Mouse (Mus musculus) MEL (cell line): Measurements from ENCODE around the gene Ear6. TPM values are rescaled to one million over a fixed set of nuclear protein-coding genes. Genes with fewer than 3 reads are reported as not detected.

ENCODE experiments used
- DNase-seq: peaks from one replicate; pipeline ENCODE4 v3.0.0; 2011; ENCODE audit warnings: low read depth, low spot score
- H3K27ac ChIP-seq: 2 replicates; pipeline ENCODE4 v1.5.1; 2012; ENCODE audit warnings: low read depth, mild to moderate bottlenecking, control low read depth, low read length, moderate library complexity; ENCODE audit not compliant: control insufficient read depth
- H3K27me3 ChIP-seq, 2 experiments: fragments of 150-350 bp in 1 of 2; sonication (generic) in 1 of 2; 2 replicates each; pipeline ENCODE4 v1.6.1; 2012; ENCODE audit warnings: low read length in 2 of 2, mild to moderate bottlenecking in 2 of 2, improper control_type of control experiment in 1 of 2, moderate library complexity in 1 of 2; ENCODE audit not compliant: insufficient read depth in 2 of 2, control insufficient read depth in 1 of 2
- H3K36me3 ChIP-seq, 2 experiments: 2 replicates each; pipeline ENCODE4 v1.6.1; 2012 to 2014; ENCODE audit warnings: low read length in 2 of 2, improper control_type of control experiment in 1 of 2, inconsistent platforms in 1 of 2, mild to moderate bottlenecking in 1 of 2; ENCODE audit not compliant: insufficient read depth in 2 of 2, control insufficient read depth in 1 of 2
- H3K4me1 ChIP-seq, 2 experiments: fragments of 150-350 bp in 1 of 2; sonication (generic) in 1 of 2; 2 replicates each; pipeline ENCODE4 v1.6.1; 2012; ENCODE audit warnings: low read length in 2 of 2, improper control_type of control experiment in 1 of 2, mild to moderate bottlenecking in 1 of 2; ENCODE audit not compliant: insufficient read depth in 2 of 2, control insufficient read depth in 1 of 2
- H3K4me3 ChIP-seq, 2 experiments: fragments of 150-350 bp in 1 of 2; sonication (generic) in 1 of 2; 2 replicates each; pipeline ENCODE4 v1.5.1; 2012; ENCODE audit warnings: low read depth in 2 of 2, low read length in 2 of 2, mild to moderate bottlenecking in 2 of 2, moderate library complexity in 2 of 2, control low read depth in 1 of 2, improper control_type of control experiment in 1 of 2; ENCODE audit not compliant: control insufficient read depth in 1 of 2, insufficient read depth in 1 of 2
- H3K79me2 ChIP-seq: 2 replicates; pipeline ENCODE4 v1.6.1; 2012; ENCODE audit warnings: mild to moderate bottlenecking, low read length, moderate library complexity; ENCODE audit not compliant: control insufficient read depth, poor library complexity, insufficient read depth
- H3K9ac ChIP-seq: 2 replicates; pipeline ENCODE4 v1.6.1; 2012; ENCODE audit warnings: low read depth, mild to moderate bottlenecking, control low read depth, low read length, moderate library complexity; ENCODE audit not compliant: control insufficient read depth, poor library complexity, severe bottlenecking
- H3K9me3 ChIP-seq: fragments of 150-350 bp; sonication (generic); replicated peaks from 2 replicates; pipeline ENCODE4 v1.6.1; 2012; ENCODE audit warnings: mild to moderate bottlenecking, low read length, improper control_type of control experiment, moderate library complexity; ENCODE audit not compliant: insufficient read depth
- CHD1 ChIP-seq: IDR thresholded peaks from 2 replicates; pipeline ENCODE4 v1.6.1; 2012; ENCODE audit warnings: low read depth, mild to moderate bottlenecking, inconsistent platforms, low read length, improper control_type of control experiment
- CHD2 ChIP-seq: IDR thresholded peaks from 2 replicates; pipeline ENCODE4 v1.6.1; 2011; ENCODE audit warnings: low read length, improper control_type of control experiment
- CTCF ChIP-seq, 3 experiments: IDR thresholded peaks in 2 of 3; conservative IDR thresholded peaks in 1 of 3; 2 replicates each; pipeline ENCODE4 v1.5.1; 2011 to 2012; ENCODE audit warnings: low read length in 3 of 3, low read depth in 2 of 3, mild to moderate bottlenecking in 2 of 3, improper control_type of control experiment in 1 of 3, inconsistent platforms in 1 of 3, mixed read lengths in 1 of 3, moderate library complexity in 1 of 3; ENCODE audit not compliant: control insufficient read depth in 1 of 3, insufficient read depth in 1 of 3, poor library complexity in 1 of 3, severe bottlenecking in 1 of 3
- E2F4 ChIP-seq: IDR thresholded peaks from 2 replicates; pipeline ENCODE4 v1.6.1; 2011; ENCODE audit warnings: low read depth, low read length, improper control_type of control experiment, borderline replicate concordance
- ELF1 ChIP-seq: IDR thresholded peaks from 2 replicates; pipeline ENCODE4 v1.6.1; 2014; ENCODE audit warnings: low read depth, mild to moderate bottlenecking, inconsistent platforms, low read length, improper control_type of control experiment, moderate library complexity
- GABPA ChIP-seq: IDR thresholded peaks from 2 replicates; pipeline ENCODE4 v1.6.1; 2012; ENCODE audit warnings: low read depth, mild to moderate bottlenecking, inconsistent platforms, low read length, improper control_type of control experiment, moderate library complexity
- JUND ChIP-seq: IDR thresholded peaks from 2 replicates; pipeline ENCODE4 v1.6.1; 2011; ENCODE audit warnings: low read depth, mild to moderate bottlenecking, improper control_type of control experiment, low read length
- MAFK ChIP-seq: IDR thresholded peaks from 2 replicates; pipeline ENCODE4 v1.6.1; 2011; ENCODE audit warnings: low read depth, mild to moderate bottlenecking, low read length, improper control_type of control experiment, borderline replicate concordance
- MAX ChIP-seq: IDR thresholded peaks from 2 replicates; pipeline ENCODE4 v1.6.1; 2011; ENCODE audit warnings: low read length, improper control_type of control experiment
- MAZ ChIP-seq: IDR thresholded peaks from 2 replicates; pipeline ENCODE4 v1.6.1; 2012; ENCODE audit warnings: low read depth, mild to moderate bottlenecking, inconsistent platforms, low read length, improper control_type of control experiment
- MEF2A ChIP-seq: IDR thresholded peaks from 2 replicates; pipeline ENCODE4 v1.6.1; 2014; ENCODE audit warnings: low read depth, mild to moderate bottlenecking, inconsistent platforms, low read length, improper control_type of control experiment; ENCODE audit not compliant: poor library complexity, insufficient replicate concordance, severe bottlenecking; ENCODE audit errors: extremely low read depth
- MYB ChIP-seq: IDR thresholded peaks from 2 replicates; pipeline ENCODE4 v1.6.1; 2011; ENCODE audit warnings: mild to moderate bottlenecking, low read depth, low read length, improper control_type of control experiment
- MYC ChIP-seq: IDR thresholded peaks from 2 replicates; pipeline ENCODE4 v1.6.1; 2011; ENCODE audit warnings: low read depth, mild to moderate bottlenecking, low read length, improper control_type of control experiment, moderate library complexity
- NELFE ChIP-seq: IDR thresholded peaks from 2 replicates; pipeline ENCODE4 v1.6.1; 2011; ENCODE audit warnings: low read depth, low read length, improper control_type of control experiment
- POLR2A ChIP-seq, 2 experiments: IDR thresholded peaks; 2 replicates each; pipeline ENCODE4 v1.6.1; 2011 to 2012; ENCODE audit warnings: low read length in 2 of 2, mild to moderate bottlenecking in 2 of 2, control low read depth in 1 of 2, improper control_type of control experiment in 1 of 2, low read depth in 1 of 2, moderate library complexity in 1 of 2; ENCODE audit not compliant: control insufficient read depth in 1 of 2, insufficient read depth in 1 of 2, poor library complexity in 1 of 2
- POLR2AphosphoS2 ChIP-seq: IDR thresholded peaks from 2 replicates; pipeline ENCODE4 v1.6.1; 2011; ENCODE audit warnings: low read length, improper control_type of control experiment
- RAD21 ChIP-seq: IDR thresholded peaks from 2 replicates; pipeline ENCODE4 v1.6.1; 2011; ENCODE audit warnings: mild to moderate bottlenecking, low read depth, low read length, improper control_type of control experiment
- RCOR1 ChIP-seq: IDR thresholded peaks from 2 replicates; pipeline ENCODE4 v1.6.1; 2012; ENCODE audit warnings: low read depth, mild to moderate bottlenecking, inconsistent platforms, low read length, improper control_type of control experiment
- TAL1 ChIP-seq: IDR thresholded peaks from 2 replicates; pipeline ENCODE4 v1.6.1; 2012; ENCODE audit warnings: mild to moderate bottlenecking, inconsistent platforms, low read length, moderate library complexity, mixed read lengths
- TBP ChIP-seq: IDR thresholded peaks from 2 replicates; pipeline ENCODE4 v1.8.0; 2011; ENCODE audit warnings: low read depth, low read length, improper control_type of control experiment
- UBTF ChIP-seq: IDR thresholded peaks from 2 replicates; pipeline ENCODE4 v1.6.1; 2012; ENCODE audit warnings: low read depth, mild to moderate bottlenecking, inconsistent platforms, low read length, improper control_type of control experiment, moderate library complexity, borderline replicate concordance; ENCODE audit not compliant: insufficient read depth
- USF2 ChIP-seq, 2 experiments: IDR thresholded peaks; 2 replicates each; pipeline ENCODE4 v1.6.1; 2011 to 2012; ENCODE audit warnings: improper control_type of control experiment in 2 of 2, low read length in 2 of 2, borderline replicate concordance in 1 of 2, inconsistent platforms in 1 of 2, low read depth in 1 of 2, mild to moderate bottlenecking in 1 of 2; ENCODE audit not compliant: insufficient read depth in 1 of 2
- ZC3H11A ChIP-seq: IDR thresholded peaks from 2 replicates; pipeline ENCODE4 v1.6.1; 2012; ENCODE audit warnings: low read depth, mild to moderate bottlenecking, inconsistent platforms, low read length, improper control_type of control experiment
- ZKSCAN1 ChIP-seq: IDR thresholded peaks from 2 replicates; pipeline ENCODE4 v1.6.1; 2012; ENCODE audit warnings: low read depth, mild to moderate bottlenecking, inconsistent platforms, low read length, improper control_type of control experiment, moderate library complexity
- ZMIZ1 ChIP-seq: IDR thresholded peaks from 2 replicates; pipeline ENCODE4 v1.6.1; 2012; ENCODE audit warnings: low read depth, mild to moderate bottlenecking, inconsistent platforms, low read length, improper control_type of control experiment, moderate library complexity
- ZNF384 ChIP-seq: IDR thresholded peaks from 2 replicates; pipeline ENCODE4 v1.6.1; 2012; ENCODE audit warnings: low read depth, mild to moderate bottlenecking, inconsistent platforms, low read length, improper control_type of control experiment
- polyA plus RNA-seq, 2 experiments: library from polyadenylated mRNA; stranded (reverse) in 1 of 2; unstranded in 1 of 2; fragments of >175 nt in 1 of 2; fragments of >200 nt in 1 of 2; gene quantifications; 2 replicates each; pipeline versions ENCODE4 v1.2.1 to v1.2.4; 2012; ENCODE audit warnings: low replicate concordance in 2 of 2, low read depth in 1 of 2; ENCODE audit not compliant: insufficient read length in 2 of 2, insufficient read depth in 1 of 2, missing spikeins in 1 of 2
- total RNA-seq: library from RNA; depleted of rRNA; stranded (reverse); fragments of 300-350 nt; gene quantifications from 2 replicates; pipeline ENCODE4 v1.2.3, GENCODE M21; 2012

The Ear6 gene
- total and polyA plus RNA-seq, 3 experiments = not detected

GRCm38 (mm10) chr14:51842781-51843180 lies 10.7 kb upstream of the Ear6 start:
- no peaks in the 10 kb centered on the region for H3K4me1 ChIP-seq
- no peak overlapping the region for H3K4me3 ChIP-seq
- H3K9me3 ChIP-seq = no peaks in the 10 kb centered on the region
- H3K27ac ChIP-seq = no peak overlapping the region
- no peak for DNase-seq
- no peaks in the 10 kb centered on the region for H3K27me3 ChIP-seq
- no peaks in the 10 kb centered on the region for H3K79me2 ChIP-seq
- no peak overlapping the region for H3K9ac ChIP-seq
- H3K36me3 ChIP-seq = no peaks in the 10 kb centered on the region
- TF ChIP-seq CTCF (IDR thresholded peaks at IDR 0.05 in 2 of 3, conservative IDR thresholded peaks at IDR 0.05 in 1 of 3; ENCODE audit: control insufficient read depth in 1 of 3, insufficient read depth in 1 of 3, low read depth in 2 of 3, low read length in 3 of 3, poor library complexity in 1 of 3, severe bottlenecking in 1 of 3) (no peak), UBTF (no peak), MAFK (no peak), CHD1 (no peak)

GRCm38 (mm10) chr14:51843882-51844281 lies 9.6 kb upstream of the Ear6 start:
- TF ChIP-seq POLR2A (IDR thresholded peaks at IDR 0.05; ENCODE audit: control insufficient read depth in 1 of 2, insufficient read depth in 1 of 2, low read depth in 1 of 2, low read length in 2 of 2, poor library complexity in 1 of 2) (no peak), ZNF384 (no peak), TBP (no peak), CHD2 (no peak), MAZ (no peak), MAX (no peak), NELFE (no peak), MEF2A (no peak), RCOR1 (no peak), RAD21 (no peak), POLR2AphosphoS2 (no peak), GABPA (no peak)
- no peaks in the 10 kb centered on the region for H3K9me3 ChIP-seq
- H3K79me2 ChIP-seq = no peaks in the 10 kb centered on the region
- no peak for DNase-seq
- no peak overlapping the region for H3K4me3 ChIP-seq
- no peak overlapping the region for H3K27ac ChIP-seq
- no peaks in the 10 kb centered on the region for H3K36me3 ChIP-seq
- H3K4me1 ChIP-seq = no peaks in the 10 kb centered on the region
- no peak overlapping the region for H3K9ac ChIP-seq
- no peaks in the 10 kb centered on the region for H3K27me3 ChIP-seq

- H3K36me3 ChIP-seq = no peaks in the 10 kb centered on the region
- DNase-seq = no peak
- no peaks in the 10 kb centered on the region for H3K4me1 ChIP-seq
- TF ChIP-seq MYB (no peak), JUND (no peak), TBP (no peak), CTCF (IDR thresholded peaks at IDR 0.05 in 2 of 3, conservative IDR thresholded peaks at IDR 0.05 in 1 of 3; ENCODE audit: control insufficient read depth in 1 of 3, insufficient read depth in 1 of 3, low read depth in 2 of 3, low read length in 3 of 3, poor library complexity in 1 of 3, severe bottlenecking in 1 of 3) (no peak), RCOR1 (no peak), UBTF (no peak), ZC3H11A (no peak), USF2 (IDR thresholded peaks at IDR 0.05; ENCODE audit: borderline replicate concordance in 1 of 2, insufficient read depth in 1 of 2, low read depth in 1 of 2, low read length in 2 of 2) (no peak), E2F4 (no peak), MYC (no peak), ZKSCAN1 (no peak), TAL1 (no peak), MAFK (no peak), MEF2A (no peak), ZMIZ1 (no peak), ELF1 (no peak)
- TF ChIP-seq, all 39 proteins: peak for 0
- Histone ChIP-seq H3K9me3 (no peaks in the 10 kb centered on the region), H3K9ac (no peak overlapping the region), H3K27me3 (no peaks in the 10 kb centered on the region), H3K79me2 (no peaks in the 10 kb centered on the region), H3K27ac (no peak overlapping the region), H3K4me3 (no peak overlapping the region)
Measured at GRCm38 (mm10) chr14:51846566-51846965, 6.9 kb upstream of the Ear6 start.
